Mouse (Mus musculus) thymus, adult 2 months (tissue): ENCODE data around the gene Cst12.

Experiments
- CTCF ChIP-seq: fragments of 200-500 bp; IDR thresholded peaks from 2 replicates; pipeline ENCODE4 v1.5.1; 2012; ENCODE audit warnings: mild to moderate bottlenecking, control low read depth, low read length, moderate library complexity, borderline replicate concordance; ENCODE audit not compliant: control insufficient read depth, poor library complexity, insufficient read depth; ENCODE audit errors: extremely low read depth
- POLR2A ChIP-seq: fragments of 200-500 bp; IDR thresholded peaks from 2 replicates; pipeline ENCODE4 v1.6.1; 2012; ENCODE audit warnings: mild to moderate bottlenecking, low read length, control low read depth, moderate library complexity; ENCODE audit not compliant: control insufficient read depth, poor library complexity, insufficient read depth; ENCODE audit errors: extremely low read depth

DNA sequence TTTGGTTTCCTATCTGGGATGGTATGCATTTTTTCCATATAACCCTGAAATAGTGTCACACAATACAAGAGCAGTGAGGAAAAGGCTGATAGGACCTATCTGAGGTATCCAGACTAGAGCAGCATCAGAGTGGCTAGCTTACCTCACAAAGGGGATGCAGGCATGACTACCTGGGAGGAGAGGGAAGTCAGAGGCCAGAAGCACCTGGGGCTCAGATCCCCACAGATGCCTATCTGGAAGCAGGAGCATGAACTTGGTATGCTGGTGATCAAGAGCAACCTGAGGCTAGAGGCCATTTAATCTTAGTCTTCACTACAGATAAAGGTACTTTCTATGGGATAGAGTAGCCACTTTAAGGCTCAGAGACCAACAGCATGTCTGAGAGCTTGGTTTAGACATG lies 30.7 kb downstream of the Cst12 start, which contains the start of gene Cst13:
- TF ChIP-seq CTCF (no peak), POLR2A (no peak)
